27 mouse cellular contexts compared by ENCODE assay signal in genomic region chr8:85337681-85338080, GRCm38 (mm10). TPM values are rescaled to one million over a fixed set of nuclear protein-coding genes. Genes with fewer than 3 reads are reported as not detected.
DNase-seq lines count a peak whose midpoint lies in the region; ATAC-seq and TF ChIP-seq lines count a peak whose summit lies in the region.
"Had no signal": no experiment of that assay in that cellular context is flagged by ENCODE, and none has a peak within 500 bp of the region (broad histone marks: within the 10 kb centered on the region; RNA-seq: fewer than 3 reads in every experiment).

No protein-coding gene starts in this region.

- H3K9me3 ChIP-seq in embryonic facial prominence, embryonic 14.5 days (ENCODE audit: control insufficient read depth, low read length) = no peaks in the 10 kb centered on the region
- no peaks in the 10 kb centered on the region for H3K9me3 ChIP-seq in embryonic facial prominence, embryonic 10.5 days
- H3K9me3 ChIP-seq in lung, embryonic 14.5 days (ENCODE audit: low read depth, low read length) = no peaks in the 10 kb centered on the region
- no peaks in the 10 kb centered on the region for H3K9me3 ChIP-seq in lung, postnatal 0 days (ENCODE audit: low read length)
- no peaks in the 10 kb centered on the region for H3K9me3 ChIP-seq in midbrain, embryonic 11.5 days (ENCODE audit: control insufficient read depth, low read length)
- H3K9me3 ChIP-seq: embryonic facial prominence, embryonic 12.5 days; forebrain, embryonic 12.5 days; heart, embryonic 15.5 days; hindbrain, embryonic 12.5 days; limb, embryonic 12.5 days; liver, embryonic 15.5 days had no signal

- 0 out of 2 replicates have a peak, but pooled peaks have one; percentile 26 for TF ChIP-seq EP300 in lung, postnatal 0 days (IDR thresholded peaks at IDR 0.05)

- H3K27ac ChIP-seq in embryonic facial prominence, embryonic 14.5 days (replicated peaks; ENCODE audit: low read depth, low read length) = no peak overlapping the region
- H3K27ac ChIP-seq in embryonic facial prominence, embryonic 10.5 days (replicated peaks) = no peak overlapping the region
- H3K27ac ChIP-seq in lung, embryonic 14.5 days (ENCODE audit: low read depth) = no peak overlapping the region; the same call in 1 of the 2 replicates
- H3K27ac ChIP-seq in lung, postnatal 0 days (ENCODE audit: low read length) = peak overlapping the region; percentile 43; the same call in 1 of the 2 replicates
- H3K27ac ChIP-seq in midbrain, embryonic 11.5 days (ENCODE audit: low read depth, low read length) = no peak overlapping the region
- H3K27ac ChIP-seq: embryonic facial prominence, embryonic 12.5 days; forebrain, embryonic 12.5 days; heart, embryonic 15.5 days; hindbrain, embryonic 12.5 days; hindbrain, postnatal 0 days; left cerebral cortex, adult 2 months; limb, embryonic 12.5 days; liver, embryonic 15.5 days; macrophage had no signal

- no peaks in the 10 kb centered on the region for H3K36me3 ChIP-seq in embryonic facial prominence, embryonic 14.5 days (ENCODE audit: control insufficient read depth, insufficient read depth, low read length)
- no peaks in the 10 kb centered on the region for H3K36me3 ChIP-seq in embryonic facial prominence, embryonic 10.5 days (replicated peaks)
- no peaks in the 10 kb centered on the region for H3K36me3 ChIP-seq in lung, embryonic 14.5 days (ENCODE audit: insufficient read depth)
- no peaks in the 10 kb centered on the region for H3K36me3 ChIP-seq in lung, postnatal 0 days (ENCODE audit: insufficient read depth, low read length)
- H3K36me3 ChIP-seq in midbrain, embryonic 11.5 days (ENCODE audit: control insufficient read depth, insufficient read depth, low read length) = no peaks in the 10 kb centered on the region
- H3K36me3 ChIP-seq: embryonic facial prominence, embryonic 12.5 days; forebrain, embryonic 12.5 days; hindbrain, embryonic 12.5 days; limb, embryonic 12.5 days had no signal

- H3K4me3 ChIP-seq in embryonic facial prominence, embryonic 14.5 days (ENCODE audit: low read depth, low read length) = no peak overlapping the region
- H3K4me3 ChIP-seq in embryonic facial prominence, embryonic 10.5 days = no peak overlapping the region
- no peak overlapping the region for H3K4me3 ChIP-seq in lung, embryonic 14.5 days (ENCODE audit: low read depth, low read length)
- no peak overlapping the region for H3K4me3 ChIP-seq in lung, postnatal 0 days (ENCODE audit: low read depth, low read length)
- no peak overlapping the region for H3K4me3 ChIP-seq in midbrain, embryonic 11.5 days (ENCODE audit: low read depth, low read length)
- H3K4me3 ChIP-seq: embryonic facial prominence, embryonic 12.5 days; forebrain, embryonic 12.5 days; heart, embryonic 15.5 days; hindbrain, embryonic 12.5 days; left cerebral cortex, adult 2 months; limb, embryonic 12.5 days; liver, embryonic 15.5 days had no signal

- no peak for DNase-seq in embryonic facial prominence, embryonic 14.5 days (ENCODE audit: low spot score)
- DNase-seq in embryonic facial prominence, embryonic 10.5 days (ENCODE audit: low spot score) = no peak
- DNase-seq in lung, embryonic 14.5 days = peak; percentile 3
- DNase-seq in lung, postnatal 4 days = no peak
- DNase-seq in lung, postnatal 0 days (ENCODE audit: low spot score) = peak; percentile 50
- peak; percentile 37 for DNase-seq in lung, postnatal 36 days
- no peak for DNase-seq in midbrain, embryonic 11.5 days (ENCODE audit: low spot score, missing footprints)
- DNase-seq: B cell, adult 2 months; cerebellum, adult 11 months; cerebellum, adult 9-10 months; cerebellum, postnatal 36 days; forebrain, postnatal 0 days; heart, postnatal 36 days; kidney, adult 11 months; midbrain, embryonic 14.5 days; thymus, adult 2 months; thymus, postnatal 4 days had no signal

- no peaks in the 10 kb centered on the region for H3K4me1 ChIP-seq in embryonic facial prominence, embryonic 14.5 days (ENCODE audit: control insufficient read depth, insufficient read depth, low read length)
- peaks cover 11% of the 10 kb centered on the region for H3K4me1 ChIP-seq in embryonic facial prominence, embryonic 10.5 days
- no peaks in the 10 kb centered on the region for H3K4me1 ChIP-seq in lung, embryonic 14.5 days (ENCODE audit: insufficient read depth)
- no peaks in the 10 kb centered on the region for H3K4me1 ChIP-seq in lung, postnatal 0 days (ENCODE audit: insufficient read depth, low read depth, low read length)
- 0 out of 2 replicates have a peak, but pooled peaks cover 3% of the 10 kb centered on the region for H3K4me1 ChIP-seq in midbrain, embryonic 11.5 days (ENCODE audit: control insufficient read depth, insufficient read depth, low read length)
- H3K4me1 ChIP-seq: embryonic facial prominence, embryonic 12.5 days; heart, embryonic 15.5 days; limb, embryonic 12.5 days had no signal

- TF ChIP-seq CTCF in lung, embryonic 14.5 days (IDR thresholded peaks at IDR 0.05; ENCODE audit: low read depth) = no peak
- TF ChIP-seq CTCF in lung, postnatal 0 days (IDR thresholded peaks at IDR 0.05) = no peak

- H3K9ac ChIP-seq in embryonic facial prominence, embryonic 14.5 days (ENCODE audit: low read depth, low read length) = no peak overlapping the region
- H3K9ac ChIP-seq in lung, embryonic 14.5 days = no peak overlapping the region
- H3K9ac ChIP-seq in lung, postnatal 0 days (replicated peaks; ENCODE audit: low read depth) = no peak overlapping the region
- no peak overlapping the region for H3K9ac ChIP-seq in midbrain, embryonic 11.5 days (ENCODE audit: low read length)
- H3K9ac ChIP-seq: embryonic facial prominence, embryonic 12.5 days; forebrain, embryonic 12.5 days; forebrain, postnatal 0 days; heart, embryonic 15.5 days; hindbrain, embryonic 12.5 days; limb, embryonic 12.5 days; liver, embryonic 15.5 days had no signal

- no peaks in the 10 kb centered on the region for H3K27me3 ChIP-seq in embryonic facial prominence, embryonic 14.5 days (replicated peaks; ENCODE audit: control insufficient read depth, insufficient read depth, low read length)
- H3K27me3 ChIP-seq in embryonic facial prominence, embryonic 10.5 days (replicated peaks; ENCODE audit: low read depth, poor library complexity, severe bottlenecking) = no peaks in the 10 kb centered on the region
- no peaks in the 10 kb centered on the region for H3K27me3 ChIP-seq in lung, embryonic 14.5 days (ENCODE audit: insufficient read depth, low read length)
- H3K27me3 ChIP-seq in lung, postnatal 0 days (replicated peaks; ENCODE audit: insufficient read depth, low read length) = no peaks in the 10 kb centered on the region
- H3K27me3 ChIP-seq in midbrain, embryonic 11.5 days (ENCODE audit: control insufficient read depth, insufficient read depth, low read length) = no peaks in the 10 kb centered on the region
- H3K27me3 ChIP-seq: embryonic facial prominence, embryonic 12.5 days; forebrain, embryonic 12.5 days; heart, embryonic 15.5 days; hindbrain, embryonic 12.5 days; limb, embryonic 12.5 days; liver, embryonic 15.5 days had no signal

- H3K4me2 ChIP-seq in embryonic facial prominence, embryonic 14.5 days (ENCODE audit: low read depth, low read length) = no peak overlapping the region
- no peak overlapping the region for H3K4me2 ChIP-seq in lung, embryonic 14.5 days
- no peak overlapping the region for H3K4me2 ChIP-seq in lung, postnatal 0 days (replicated peaks; ENCODE audit: low read depth, low read length)
- no peak overlapping the region for H3K4me2 ChIP-seq in midbrain, embryonic 11.5 days
- H3K4me2 ChIP-seq: embryonic facial prominence, embryonic 12.5 days; forebrain, embryonic 12.5 days; heart, embryonic 15.5 days; hindbrain, embryonic 12.5 days; limb, embryonic 12.5 days; liver, embryonic 15.5 days had no signal

- 0 out of 2 replicates have a peak, but pooled peaks have one; percentile 26 for ATAC-seq in embryonic facial prominence, embryonic 14.5 days (ENCODE audit: low read depth)
- no peak for ATAC-seq in lung, embryonic 14.5 days (ENCODE audit: insufficient read depth)
- peak; percentile 89 for ATAC-seq in lung, postnatal 0 days
- ATAC-seq in midbrain, embryonic 11.5 days (ENCODE audit: low FRiP score) = no peak
- ATAC-seq: activated CD4-positive, CD25-positive, alpha-beta regulatory T cell, adult 4 months; forebrain, postnatal 0 days; hindbrain, postnatal 0 days had no signal

- WGBS in embryonic facial prominence, embryonic 14.5 days = 64% methylated on average over 4 of the region's 4 CpGs
- WGBS in embryonic facial prominence, embryonic 10.5 days = 87% methylated on average over 4 of the region's 4 CpGs
- 50% methylated on average over 4 of the region's 4 CpGs for WGBS in lung, embryonic 14.5 days
- 48% methylated on average over 4 of the region's 4 CpGs for WGBS in lung, postnatal 0 days
- WGBS in midbrain, embryonic 11.5 days = 80% methylated on average over 4 of the region's 4 CpGs

RNA-seq across cellular contexts. Expression of gene Vps35, which starts 38.1 kb away (rescaled TPM):
- polyA plus RNA-seq in embryonic facial prominence, embryonic 14.5 days (2014; fragmentation: Nextera tagmentation; extraction: Ambion mirVana) = 126 and 140 TPM in 2 replicates
- polyA plus RNA-seq in embryonic facial prominence, embryonic 10.5 days (2016; fragmentation: Nextera tagmentation; extraction: Ambion mirVana) = 140 and 147 TPM in 2 replicates
- 135 and 137 TPM in 2 replicates for polyA plus RNA-seq in lung, embryonic 14.5 days (2014; fragmentation: Nextera tagmentation; extraction: Ambion mirVana)
- 95.9 and 110 TPM in 2 replicates for polyA plus RNA-seq in lung, postnatal 0 days (2015; fragmentation: Nextera tagmentation; extraction: Ambion mirVana)
- 182 and 208 TPM in 2 replicates for polyA plus RNA-seq in midbrain, embryonic 11.5 days (2014; fragmentation: Nextera tagmentation; extraction: Ambion mirVana)

RNA-seq across cellular contexts. Expression of gene Orc6, which starts 38.2 kb away (rescaled TPM):
- 90.7 and 92.7 TPM in 2 replicates for polyA plus RNA-seq in embryonic facial prominence, embryonic 14.5 days (2014; fragmentation: Nextera tagmentation; extraction: Ambion mirVana)
- polyA plus RNA-seq in embryonic facial prominence, embryonic 10.5 days (2016; fragmentation: Nextera tagmentation; extraction: Ambion mirVana) = 154 and 158 TPM in 2 replicates
- polyA plus RNA-seq in lung, embryonic 14.5 days (2014; fragmentation: Nextera tagmentation; extraction: Ambion mirVana) = 130 and 132 TPM in 2 replicates
- 37.5 and 40.9 TPM in 2 replicates for polyA plus RNA-seq in lung, postnatal 0 days (2015; fragmentation: Nextera tagmentation; extraction: Ambion mirVana)
- 140 and 143 TPM in 2 replicates for polyA plus RNA-seq in midbrain, embryonic 11.5 days (2014; fragmentation: Nextera tagmentation; extraction: Ambion mirVana)

RNA-seq across cellular contexts. Expression of gene Mylk3, which starts 48.5 kb away (rescaled TPM):
- polyA plus RNA-seq in embryonic facial prominence, embryonic 14.5 days (2014; fragmentation: Nextera tagmentation; extraction: Ambion mirVana) = 2.3 and 2.8 TPM in 2 replicates
- polyA plus RNA-seq in embryonic facial prominence, embryonic 10.5 days (2016; fragmentation: Nextera tagmentation; extraction: Ambion mirVana) = 2.6 TPM in 2 replicates
- polyA plus RNA-seq in lung, embryonic 14.5 days (2014; fragmentation: Nextera tagmentation; extraction: Ambion mirVana) = 0.82 and 2.8 TPM in 2 replicates
- polyA plus RNA-seq in lung, postnatal 0 days (2015; fragmentation: Nextera tagmentation; extraction: Ambion mirVana) = 2.6 and 4.7 TPM in 2 replicates
- polyA plus RNA-seq in midbrain, embryonic 11.5 days (2014; fragmentation: Nextera tagmentation; extraction: Ambion mirVana) = 1.7 and 2.1 TPM in 2 replicates
- polyA plus RNA-seq: activated CD4-positive, CD25-positive, alpha-beta regulatory T cell, adult 4 months had no signal

Comparison
In these comparisons a context has a peak if more than half of its experiments do, and no peak if none do; other contexts are left out.
1. ATAC-seq: peak in embryonic facial prominence, embryonic 14.5 days (single experiment) and lung, postnatal 0 days (single experiment); none in lung, embryonic 14.5 days (single experiment) and midbrain, embryonic 11.5 days (single experiment).
2. DNase-seq: peak in lung, embryonic 14.5 days (single experiment), lung, postnatal 0 days (single experiment) and lung, postnatal 36 days (single experiment); none in embryonic facial prominence, embryonic 14.5 days (single experiment), embryonic facial prominence, embryonic 10.5 days (single experiment), lung, postnatal 4 days (0 of 2) and midbrain, embryonic 11.5 days (single experiment).